Mouse (Mus musculus): ENCODE data around the gene Gm21903.
"Not testable (repeated sequence)": the region's sequence is repeated elsewhere in the genome, so short reads cannot be mapped to it uniquely, and the experiment has no call there.

Gene Gm21903

DNA sequence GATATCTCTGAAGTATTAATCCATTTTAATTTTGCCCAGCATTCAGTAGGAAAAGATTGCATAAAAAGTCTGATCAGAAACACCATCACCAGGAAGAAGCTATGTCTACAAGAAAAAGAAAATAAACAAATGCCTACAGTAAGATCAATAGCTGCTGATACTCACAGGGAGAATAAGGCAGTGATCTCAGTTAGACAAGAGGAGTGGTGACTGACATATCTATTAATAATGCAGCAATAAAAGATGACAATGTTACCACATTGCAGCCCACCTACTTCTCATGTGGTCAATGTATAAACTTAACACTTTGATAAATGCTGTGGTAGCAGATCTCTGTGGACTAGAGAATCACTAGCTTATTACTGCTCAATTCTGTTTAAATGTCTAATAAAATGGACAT is at the start of gene Gm21903:
Gm21903 (minus strand) TSS at position 101 of the 400 bp plus-strand sequence.
- no peak for DNase-seq

DNA sequence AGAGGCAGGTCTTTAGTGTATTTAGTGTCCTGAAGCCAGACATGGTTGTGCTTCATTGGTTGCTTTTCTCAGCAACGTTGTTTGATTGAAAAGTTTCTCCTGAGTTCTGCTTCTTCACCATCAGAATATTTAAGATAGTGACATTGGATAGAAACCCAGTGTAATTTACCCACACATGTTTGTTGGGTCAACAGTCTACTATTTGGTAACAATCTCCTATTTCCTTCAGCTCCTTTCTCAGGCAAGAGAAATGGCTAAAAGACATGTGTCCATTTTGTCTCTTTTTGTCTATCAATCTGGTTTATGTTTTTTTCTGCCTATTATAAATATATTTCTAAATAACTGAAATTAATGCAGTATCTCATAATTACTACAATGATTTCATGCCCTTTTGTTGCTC is 33.8 kb upstream of the Gm21903 start, which contains the start of gene Esp23:
Esp23 (minus strand) TSS at position 101 of the 400 bp plus-strand sequence.
- DNase-seq: no peak

- no peak for DNase-seq
Measured at GRCm38 (mm10) chr17:39063641-39064040, 20.5 kb upstream of the Gm21903 start.

DNA sequence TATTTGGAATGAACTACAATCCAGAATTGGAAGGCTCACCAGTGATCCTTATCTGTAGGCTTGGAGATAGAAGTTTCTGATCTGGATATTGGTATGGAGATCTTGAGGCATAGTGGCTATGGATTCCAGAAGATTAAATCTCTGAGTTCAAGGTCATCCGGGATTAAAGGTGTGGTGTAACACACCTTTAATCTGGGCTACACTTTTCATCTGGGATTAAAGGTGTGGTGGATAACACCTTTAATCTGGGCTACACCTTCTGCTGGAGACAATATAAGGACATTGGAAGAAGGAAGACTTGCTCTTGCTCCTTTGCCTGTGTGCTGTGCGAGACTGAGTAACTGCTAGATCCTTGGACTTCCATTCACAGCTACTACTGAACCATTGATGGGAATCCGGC is 6.7 kb downstream of the Gm21903 start, which contains the start of gene Esp24:
Esp24 (plus strand) TSS at position 301 of the 400 bp plus-strand sequence.
- not testable (repeated sequence) for DNase-seq

- no peak for DNase-seq
Measured at GRCm38 (mm10) chr17:39017184-39017583, 26.0 kb downstream of the Gm21903 start.

DNA sequence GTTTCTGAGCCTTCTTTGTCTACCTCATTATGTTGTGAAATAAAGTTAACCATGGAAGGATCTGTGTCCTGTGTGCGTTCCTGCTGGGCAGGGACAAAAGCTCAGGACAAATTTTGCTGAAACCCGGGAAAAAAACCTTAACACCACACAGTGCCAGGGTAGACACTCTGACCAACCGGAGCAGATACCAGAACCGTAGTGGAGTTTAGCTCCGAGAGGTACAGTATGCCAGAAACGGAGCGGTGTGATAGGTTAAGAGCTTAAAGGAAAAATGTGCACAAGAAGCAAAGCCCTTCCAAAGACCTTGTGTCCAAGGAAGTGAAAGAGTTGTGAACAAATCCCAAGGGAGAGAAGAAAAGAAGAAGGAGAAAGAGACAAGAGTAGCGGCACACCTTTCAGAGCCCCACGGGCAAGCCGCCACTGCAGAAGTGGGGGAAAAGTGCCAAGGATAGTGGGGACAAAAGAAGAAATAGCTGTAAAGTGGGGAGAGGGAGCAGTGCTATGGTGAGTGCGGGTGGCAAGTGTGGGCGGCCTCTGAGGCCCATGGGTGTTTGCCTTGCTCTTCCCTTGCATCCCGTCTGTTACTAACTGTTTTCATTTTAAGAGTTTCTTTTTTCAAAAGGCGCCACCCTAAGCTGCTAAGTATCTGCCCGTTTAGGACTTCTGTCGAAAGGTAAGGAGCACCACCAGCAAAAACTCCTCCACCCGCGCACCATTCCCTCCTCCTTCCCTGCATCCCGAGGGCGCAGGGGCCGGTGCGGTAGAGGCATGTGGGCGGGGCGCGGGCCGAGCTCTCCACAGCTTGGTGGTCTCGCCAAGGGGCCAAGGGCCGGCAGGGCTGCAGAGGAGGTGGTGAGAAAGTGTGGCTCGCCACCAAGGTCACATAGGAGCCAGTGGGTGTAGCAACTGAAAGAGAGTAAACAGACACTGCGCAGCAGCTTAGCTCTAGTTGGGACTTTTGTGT is 32.2 kb downstream of the Gm21903 start:
- no peak for DNase-seq

DNA sequence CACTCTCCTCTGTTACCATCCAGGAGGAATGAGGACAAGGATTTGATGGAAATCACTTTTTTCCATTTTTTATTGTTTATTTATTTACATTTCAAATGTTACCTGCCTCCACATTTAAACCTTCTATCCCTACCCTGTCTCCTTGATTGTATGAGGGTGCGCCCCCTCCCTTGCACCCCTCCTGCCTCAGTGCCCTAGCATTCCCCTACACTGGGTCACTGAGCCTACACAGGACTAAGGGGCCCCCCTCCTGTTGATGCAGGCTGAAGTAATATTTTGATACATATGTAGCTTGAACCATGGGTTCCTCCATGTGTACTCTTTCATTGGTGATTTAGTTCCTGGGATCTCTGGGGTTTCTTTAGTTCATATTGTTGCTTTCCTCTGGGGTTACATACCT is 33.3 kb downstream of the Gm21903 start:
- DNase-seq: no peak
